Mouse (Mus musculus): ENCODE data around the gene Garem2.
A peak's percentile ranks its signal among the peaks of the same experiment; 100 is the strongest.

GRCm38 (mm10) chr5:30112533-30113068 is 7.6 kb downstream of the Garem2 start:
- no peak for TF ChIP-seq POLR2A (IDR thresholded peaks at IDR 0.05; ENCODE audit: low read depth, low read length)
- TF ChIP-seq CTCF (IDR thresholded peaks at IDR 0.05; ENCODE audit: extremely low read depth, insufficient read length, insufficient replicate concordance, low read depth, low read length) = peak; percentile 38; the same call in 1 of the 2 replicates
